ENCODE assay signal across 21 mouse cellular contexts in genomic region chr4:80310620-80311019, GRCm38 (mm10).
DNase-seq lines count a peak whose midpoint lies in the region; ATAC-seq and TF ChIP-seq lines count a peak whose summit lies in the region.
"Had no signal": no experiment of that assay in that cellular context is flagged by ENCODE, and none has a peak within 500 bp of the region (broad histone marks: within the 10 kb centered on the region; RNA-seq: fewer than 3 reads in every experiment).

No protein-coding gene starts in this region.

- 0 out of 2 replicates have a peak, but pooled peaks have one; percentile 37 for ATAC-seq in liver, embryonic 12.5 days
- ATAC-seq: hindbrain, embryonic 16.5 days; intestine, embryonic 15.5 days; midbrain, embryonic 16.5 days had no signal

- no peak for TF ChIP-seq POLR2A in bone marrow macrophage, adult 2 months (IDR thresholded peaks at IDR 0.05; ENCODE audit: borderline replicate concordance, low read depth, low read length)

- H3K4me1 ChIP-seq in bone marrow macrophage, adult 2 months (ENCODE audit: control insufficient read depth, insufficient read depth, low read length): peaks cover 17% of the 10 kb centered on the region
- H3K4me1 ChIP-seq in liver, embryonic 12.5 days: no peaks in the 10 kb centered on the region
- H3K4me1 ChIP-seq: hindbrain, embryonic 10.5 days; intestine, embryonic 15.5 days; limb, embryonic 12.5 days; stomach, embryonic 15.5 days had no signal

- DNase-seq in 416B (ENCODE audit: low read depth): peak; percentile 12
- no peak for DNase-seq in layer of hippocampus, adult 18-20 months (ENCODE audit: low spot score in 2 of 2)
- no peak for DNase-seq in heart, adult 11 months
- no peak for DNase-seq in thymus, postnatal 0 days (ENCODE audit: low spot score)
- DNase-seq: adrenal gland, adult 2 months; cerebellum, adult 9-11 months; gastrocnemius, adult 2 months; kidney, adult 8-10 months; kidney, postnatal 10 days; layer of hippocampus, postnatal 36 days; thymus, postnatal 36 days had no signal

- peak overlapping the region; percentile 96 for H3K27ac ChIP-seq in bone marrow macrophage, adult 2 months (ENCODE audit: insufficient read depth, low read depth, low read length)
- no peak overlapping the region for H3K27ac ChIP-seq in liver, embryonic 12.5 days
- H3K27ac ChIP-seq in macrophage: peak overlapping the region; percentile 51
- H3K27ac ChIP-seq: gastrocnemius, adult 2 months; hindbrain, embryonic 10.5 days; intestine, embryonic 15.5 days; limb, embryonic 12.5 days; stomach, embryonic 15.5 days had no signal

- H3K9me3 ChIP-seq in liver, embryonic 12.5 days (replicated peaks): no peaks in the 10 kb centered on the region
- H3K9me3 ChIP-seq: hindbrain, embryonic 10.5 days; intestine, embryonic 15.5 days; limb, embryonic 12.5 days; stomach, embryonic 15.5 days had no signal

- no peak overlapping the region for H3K9ac ChIP-seq in liver, embryonic 12.5 days
- H3K9ac ChIP-seq: intestine, embryonic 15.5 days; limb, embryonic 12.5 days; stomach, embryonic 15.5 days had no signal

- H3K79me2 ChIP-seq in macrophage (ENCODE audit: inconsistent target): no peaks in the 10 kb centered on the region

- no peaks in the 10 kb centered on the region for H3K27me3 ChIP-seq in liver, embryonic 12.5 days (replicated peaks)
- H3K27me3 ChIP-seq: intestine, embryonic 15.5 days; limb, embryonic 12.5 days; stomach, embryonic 15.5 days had no signal

- no peak overlapping the region; the same call in 1 of the 2 replicates for H3K4me3 ChIP-seq in bone marrow macrophage, adult 2 months (ENCODE audit: insufficient read depth, low read length)
- no peak overlapping the region for H3K4me3 ChIP-seq in liver, embryonic 12.5 days
- H3K4me3 ChIP-seq in macrophage (ENCODE audit: inconsistent target): no peak overlapping the region
- H3K4me3 ChIP-seq: gastrocnemius, adult 2 months; hindbrain, embryonic 10.5 days; intestine, embryonic 15.5 days; limb, embryonic 12.5 days; stomach, embryonic 15.5 days had no signal

- H3K4me2 ChIP-seq in liver, embryonic 12.5 days: no peak overlapping the region
- H3K4me2 ChIP-seq: heart, embryonic 11.5 days; intestine, embryonic 15.5 days; limb, embryonic 12.5 days; stomach, embryonic 15.5 days had no signal

- no peaks in the 10 kb centered on the region for H3K36me3 ChIP-seq in liver, embryonic 12.5 days
- no peaks in the 10 kb centered on the region for H3K36me3 ChIP-seq in macrophage (ENCODE audit: inconsistent target)
- H3K36me3 ChIP-seq: hindbrain, embryonic 10.5 days; intestine, embryonic 15.5 days; limb, embryonic 12.5 days; stomach, embryonic 15.5 days had no signal

- WGBS in liver, embryonic 12.5 days (ENCODE audit: insufficient replicate concordance): 41% methylated on average over 3 of the region's 3 CpGs
- 64% methylated on average over 3 of the region's 3 CpGs for WGBS in macrophage (ENCODE audit: missing documents)

- no peak for TF ChIP-seq CTCF in bone marrow macrophage, adult 2 months (IDR thresholded peaks at IDR 0.05; ENCODE audit: low read depth, low read length)
